Mouse (Mus musculus) bone marrow, adult 2 months (tissue): ENCODE measurements around the gene Nova2.

Experiments used
- CTCF ChIP-seq: fragments of 200-500 bp; IDR thresholded peaks from 2 replicates; pipeline ENCODE4 v1.5.1; 2011; ENCODE audit warnings: low read length, control low read depth; ENCODE audit not compliant: control insufficient read depth, insufficient read depth
- POLR2A ChIP-seq: fragments of 200-500 bp; IDR thresholded peaks from 2 replicates; pipeline ENCODE4 v1.6.1; 2011; ENCODE audit warnings: low read depth, mild to moderate bottlenecking, control low read depth, low read length, borderline replicate concordance; ENCODE audit not compliant: control insufficient read depth

DNA sequence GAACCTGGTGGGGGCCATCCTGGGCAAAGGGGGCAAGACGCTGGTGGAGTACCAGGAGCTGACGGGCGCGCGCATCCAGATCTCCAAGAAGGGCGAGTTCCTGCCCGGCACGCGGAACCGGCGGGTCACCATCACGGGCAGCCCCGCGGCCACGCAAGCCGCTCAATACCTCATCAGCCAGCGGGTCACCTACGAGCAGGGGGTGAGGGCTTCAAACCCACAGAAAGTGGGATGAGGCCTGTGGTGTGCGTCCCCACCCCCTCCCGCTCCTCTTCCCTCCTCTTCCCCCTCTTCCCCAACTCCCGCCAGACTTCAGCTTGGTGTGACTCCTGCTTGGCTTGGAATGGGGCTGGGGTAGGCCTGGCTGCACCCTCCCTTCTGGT lies 32.7 kb downstream of the Nova2 start:
- TF ChIP-seq POLR2A (no peak), CTCF (no peak)
